Mouse (Mus musculus) urinary bladder, postnatal 36 days (tissue): ENCODE results near the gene Lhx6.

ENCODE experiments used
- DNase-seq, 2 experiments: peaks; one replicate each; pipeline ENCODE4 v3.0.0; 2022; ENCODE audit warnings: low spot score in 2 of 2, mixed read lengths in 1 of 2

The Lhx6 gene

DNA sequence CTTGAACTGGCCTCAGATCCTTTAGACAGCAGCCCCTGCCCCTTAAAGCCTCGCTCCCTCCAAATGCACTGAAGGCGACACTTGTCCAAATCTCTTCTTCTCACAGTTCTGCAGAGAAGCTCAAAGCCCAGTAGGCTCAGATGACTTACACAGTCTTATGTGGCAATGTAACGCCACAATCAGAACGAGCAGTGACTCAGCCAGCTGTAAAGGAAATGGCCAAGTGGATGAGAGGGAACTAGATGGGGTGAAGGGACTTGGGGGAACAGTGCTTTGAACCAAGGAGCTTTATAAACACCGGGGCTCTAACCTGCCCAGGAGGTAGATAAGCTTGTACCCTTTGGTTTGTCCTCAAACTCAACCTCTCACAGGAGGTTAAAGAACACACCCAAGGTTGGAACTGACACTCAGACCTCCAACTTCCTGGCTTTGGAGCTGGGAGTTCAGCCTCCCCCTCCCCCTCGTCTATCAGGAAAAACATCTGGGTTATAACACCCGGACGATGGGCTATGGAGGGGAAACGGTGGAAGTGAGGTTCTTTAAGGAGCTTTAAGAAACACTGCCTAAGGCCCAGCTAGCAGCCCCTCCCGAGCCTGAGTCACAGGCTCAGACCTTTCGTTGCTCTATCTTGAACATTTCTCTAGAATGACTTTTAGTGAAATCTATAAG, 69.7 kb downstream of the Lhx6 start:
- no peak for DNase-seq

DNA sequence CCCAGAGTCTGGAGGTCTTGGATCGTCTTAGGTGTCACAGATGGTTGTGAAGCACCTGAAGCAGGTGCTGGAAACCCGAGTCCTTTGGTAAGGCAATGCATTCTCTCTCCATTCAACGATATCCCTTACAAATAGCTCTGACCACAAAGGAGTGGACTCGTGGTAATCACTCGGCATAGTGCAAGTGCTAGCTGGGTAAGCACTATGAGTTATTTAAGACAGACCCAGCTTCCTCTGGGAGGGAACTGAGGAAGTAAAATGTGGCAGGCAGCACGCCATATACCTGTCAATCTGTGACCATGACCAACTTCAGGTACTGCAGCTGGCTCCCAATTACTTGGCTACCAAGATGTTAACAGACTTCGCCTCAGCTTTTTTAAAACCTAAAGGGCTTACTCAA, 70.3 kb downstream of the Lhx6 start:
- no peak for DNase-seq

- no peak for DNase-seq
Measured at GRCm38 (mm10) chr2:36033966-36034365, 71.2 kb downstream of the Lhx6 start.

- no peak for DNase-seq
Measured at GRCm38 (mm10) chr2:36032884-36033283, 72.3 kb downstream of the Lhx6 start.
